Mouse (Mus musculus) testis, adult 2 months (tissue): ENCODE measurements around the gene Hcfc1.

ENCODE experiments used
- CTCF ChIP-seq: fragments of 200-500 bp; IDR thresholded peaks from 2 replicates; pipeline ENCODE4 v1.5.1; 2012; ENCODE audit warnings: low read depth, mild to moderate bottlenecking, inconsistent platforms, low read length, moderate library complexity; ENCODE audit not compliant: control insufficient read depth, insufficient read depth, insufficient replicate concordance
- POLR2A ChIP-seq: fragments of 200-500 bp; IDR thresholded peaks from 2 replicates; pipeline ENCODE4 v1.6.1; 2012; ENCODE audit warnings: low read depth, mild to moderate bottlenecking, inconsistent platforms, low read length, moderate library complexity; ENCODE audit not compliant: control insufficient read depth

DNA sequence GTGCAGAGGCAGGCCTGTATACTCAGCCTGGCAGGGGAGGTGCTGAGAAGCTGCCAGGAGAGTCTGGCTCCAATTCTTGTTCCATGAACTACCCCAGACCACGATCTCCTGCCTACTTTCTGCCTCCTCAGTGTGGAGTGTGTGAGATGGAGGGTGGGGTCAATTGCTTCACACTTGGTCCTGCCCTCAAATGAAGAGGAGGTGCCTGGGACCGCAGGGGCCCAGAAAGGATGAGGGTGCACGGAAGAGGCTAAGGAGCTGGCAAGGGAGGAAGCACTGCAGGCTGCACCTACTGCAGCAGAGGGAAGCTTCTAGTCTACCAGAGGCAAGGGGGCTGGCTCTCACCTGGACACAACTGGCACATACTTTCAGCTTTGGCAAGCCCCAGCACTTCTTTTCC, 1.8 kb downstream of the Hcfc1 start:
- TF ChIP-seq CTCF (no peak), POLR2A (no peak)
